Mouse (Mus musculus): Measurements from ENCODE around the gene Olfr750. TPM values are rescaled to one million over a fixed set of nuclear protein-coding genes. Genes with fewer than 3 reads are reported as not detected.

Gene Olfr750
- polyA plus RNA-seq, 1 experiment from 2014 or later = not detected

GRCm38 (mm10) chr14:51050063-51050462 is 24.2 kb downstream of the Olfr750 start, which contains the start of gene Rnase11:
Gene Rnase11 (minus strand): TSS chr14:51050163.
- 86% methylated on average over 2 of the region's 2 CpGs for WGBS
- Histone ChIP-seq H3K4me2 (ENCODE audit: low read depth, low read length) (no peak within 1 kb of the TSS), H3K4me1 (ENCODE audit: control insufficient read depth, insufficient read depth, low read length) (0 out of 2 replicates have a peak, but pooled peaks cover 4% of the 10 kb centered on the region), H3K4me3 (replicated peaks; ENCODE audit: low read length) (no peak within 1 kb of the TSS), H3K27me3 (ENCODE audit: control insufficient read depth, insufficient read depth, low read length) (no peaks in the 10 kb centered on the region), H3K36me3 (ENCODE audit: control insufficient read depth, insufficient read depth, low read length) (no peaks in the 10 kb centered on the region), H3K9me3 (replicated peaks; ENCODE audit: control insufficient read depth, low read length) (no peaks in the 10 kb centered on the region), H3K27ac (ENCODE audit: low read length) (no peak within 1 kb of the TSS), H3K9ac (ENCODE audit: low read length) (no peak within 1 kb of the TSS)
- no peak for ATAC-seq (ENCODE audit: insufficient read depth, low FRiP score)

- no peak overlapping the region for H3K27ac ChIP-seq (ENCODE audit: low read length)
- no peaks in the 10 kb centered on the region for H3K9me3 ChIP-seq (replicated peaks; ENCODE audit: control insufficient read depth, low read length)
- H3K4me2 ChIP-seq (ENCODE audit: low read depth, low read length) = no peak overlapping the region
- no peaks in the 10 kb centered on the region for H3K36me3 ChIP-seq (ENCODE audit: control insufficient read depth, insufficient read depth, low read length)
- WGBS = 15% methylated on average over 5 of the region's 5 CpGs
- H3K4me3 ChIP-seq (replicated peaks; ENCODE audit: low read length) = no peak overlapping the region
- no peaks in the 10 kb centered on the region for H3K27me3 ChIP-seq (ENCODE audit: control insufficient read depth, insufficient read depth, low read length)
- H3K9ac ChIP-seq (ENCODE audit: low read length) = no peak overlapping the region
- H3K4me1 ChIP-seq (ENCODE audit: control insufficient read depth, insufficient read depth, low read length) = no peaks in the 10 kb centered on the region
- no peak for ATAC-seq (ENCODE audit: insufficient read depth, low FRiP score)
Observed at GRCm38 (mm10) chr14:51047846-51048245, 26.4 kb downstream of the Olfr750 start.

GRCm38 (mm10) chr14:51041769-51042168 is 32.5 kb downstream of the Olfr750 start, which contains the start of gene Rnase9:
Gene Rnase9 (minus strand): TSS chr14:51041869.
- WGBS = 81% methylated on average over 6 of the region's 6 CpGs
- Histone ChIP-seq H3K27me3 (ENCODE audit: control insufficient read depth, insufficient read depth, low read length) (no peaks in the 10 kb centered on the region), H3K4me3 (replicated peaks; ENCODE audit: low read length) (no peak within 1 kb of the TSS), H3K4me2 (ENCODE audit: low read depth, low read length) (no peak within 1 kb of the TSS), H3K9me3 (replicated peaks; ENCODE audit: control insufficient read depth, low read length) (no peaks in the 10 kb centered on the region), H3K9ac (ENCODE audit: low read length) (no peak within 1 kb of the TSS), H3K27ac (ENCODE audit: low read length) (no peak within 1 kb of the TSS), H3K4me1 (ENCODE audit: control insufficient read depth, insufficient read depth, low read length) (no peaks in the 10 kb centered on the region), H3K36me3 (ENCODE audit: control insufficient read depth, insufficient read depth, low read length) (no peaks in the 10 kb centered on the region)
- ATAC-seq (ENCODE audit: insufficient read depth, low FRiP score) = no peak

- Histone ChIP-seq H3K27ac (ENCODE audit: low read length) (no peak overlapping the region), H3K27me3 (ENCODE audit: control insufficient read depth, insufficient read depth, low read length) (no peaks in the 10 kb centered on the region), H3K9me3 (replicated peaks; ENCODE audit: control insufficient read depth, low read length) (no peaks in the 10 kb centered on the region), H3K4me2 (ENCODE audit: low read depth, low read length) (no peak overlapping the region), H3K4me3 (replicated peaks; ENCODE audit: low read length) (no peak overlapping the region), H3K4me1 (ENCODE audit: control insufficient read depth, insufficient read depth, low read length) (no peaks in the 10 kb centered on the region), H3K9ac (ENCODE audit: low read length) (no peak overlapping the region), H3K36me3 (ENCODE audit: control insufficient read depth, insufficient read depth, low read length) (no peaks in the 10 kb centered on the region)
- 82% methylated on average over 4 of the region's 4 CpGs for WGBS
- no peak for ATAC-seq (ENCODE audit: insufficient read depth, low FRiP score)
Observed at GRCm38 (mm10) chr14:51036214-51036613, 38.0 kb downstream of the Olfr750 start.

GRCm38 (mm10) chr14:51035206-51035605 is 39.0 kb downstream of the Olfr750 start:
- WGBS = 56% methylated on average over 1 of the region's 1 CpGs
- Histone ChIP-seq H3K9ac (ENCODE audit: low read length) (no peak overlapping the region), H3K36me3 (ENCODE audit: control insufficient read depth, insufficient read depth, low read length) (no peaks in the 10 kb centered on the region), H3K4me3 (replicated peaks; ENCODE audit: low read length) (no peak overlapping the region), H3K9me3 (replicated peaks; ENCODE audit: control insufficient read depth, low read length) (no peaks in the 10 kb centered on the region), H3K4me1 (ENCODE audit: control insufficient read depth, insufficient read depth, low read length) (no peaks in the 10 kb centered on the region), H3K27me3 (ENCODE audit: control insufficient read depth, insufficient read depth, low read length) (no peaks in the 10 kb centered on the region), H3K27ac (ENCODE audit: low read length) (no peak overlapping the region), H3K4me2 (ENCODE audit: low read depth, low read length) (no peak overlapping the region)
- no peak for ATAC-seq (ENCODE audit: insufficient read depth, low FRiP score)

GRCm38 (mm10) chr14:51027387-51028155 is 46.7 kb downstream of the Olfr750 start:
- H3K36me3 ChIP-seq (ENCODE audit: control insufficient read depth, insufficient read depth, low read length) = no peaks in the 10 kb centered on the region
- H3K27me3 ChIP-seq (ENCODE audit: control insufficient read depth, insufficient read depth, low read length) = no peaks in the 10 kb centered on the region
- no peaks in the 10 kb centered on the region for H3K9me3 ChIP-seq (replicated peaks; ENCODE audit: control insufficient read depth, low read length)
- 55% methylated on average over 3 of the region's 3 CpGs for WGBS
- no peak overlapping the region for H3K4me3 ChIP-seq (replicated peaks; ENCODE audit: low read length)
- H3K9ac ChIP-seq (ENCODE audit: low read length) = no peak overlapping the region
- no peaks in the 10 kb centered on the region for H3K4me1 ChIP-seq (ENCODE audit: control insufficient read depth, insufficient read depth, low read length)
- no peak for ATAC-seq (ENCODE audit: insufficient read depth, low FRiP score)
- H3K4me2 ChIP-seq (ENCODE audit: low read depth, low read length) = no peak overlapping the region
- H3K27ac ChIP-seq (ENCODE audit: low read length) = no peak overlapping the region

- ATAC-seq (ENCODE audit: insufficient read depth, low FRiP score) = no peak
- H3K9ac ChIP-seq (ENCODE audit: low read length) = no peak overlapping the region
- H3K4me3 ChIP-seq (replicated peaks; ENCODE audit: low read length) = no peak overlapping the region
- H3K36me3 ChIP-seq (ENCODE audit: control insufficient read depth, insufficient read depth, low read length) = no peaks in the 10 kb centered on the region
- H3K27ac ChIP-seq (ENCODE audit: low read length) = no peak overlapping the region
- WGBS = 37% methylated on average over 5 of the region's 5 CpGs
- H3K27me3 ChIP-seq (ENCODE audit: control insufficient read depth, insufficient read depth, low read length) = no peaks in the 10 kb centered on the region
- H3K9me3 ChIP-seq (replicated peaks; ENCODE audit: control insufficient read depth, low read length) = no peaks in the 10 kb centered on the region
- H3K4me1 ChIP-seq (ENCODE audit: control insufficient read depth, insufficient read depth, low read length) = no peaks in the 10 kb centered on the region
- no peak overlapping the region for H3K4me2 ChIP-seq (ENCODE audit: low read depth, low read length)
Observed at GRCm38 (mm10) chr14:51026391-51027133, 47.7 kb downstream of the Olfr750 start.

- no peak for ATAC-seq (ENCODE audit: insufficient read depth, low FRiP score)
- H3K27ac ChIP-seq (ENCODE audit: low read length) = no peak overlapping the region
- H3K36me3 ChIP-seq (ENCODE audit: control insufficient read depth, insufficient read depth, low read length) = no peaks in the 10 kb centered on the region
- no peaks in the 10 kb centered on the region for H3K27me3 ChIP-seq (ENCODE audit: control insufficient read depth, insufficient read depth, low read length)
- 89% methylated on average over 1 of the region's 1 CpGs for WGBS
- H3K9ac ChIP-seq (ENCODE audit: low read length) = no peak overlapping the region
- H3K4me2 ChIP-seq (ENCODE audit: low read depth, low read length) = no peak overlapping the region
- H3K4me1 ChIP-seq (ENCODE audit: control insufficient read depth, insufficient read depth, low read length) = no peaks in the 10 kb centered on the region
- H3K9me3 ChIP-seq (replicated peaks; ENCODE audit: control insufficient read depth, low read length) = 0 out of 2 replicates have a peak, but pooled peaks cover 4% of the 10 kb centered on the region
- no peak overlapping the region for H3K4me3 ChIP-seq (replicated peaks; ENCODE audit: low read length)
Observed at GRCm38 (mm10) chr14:51024820-51025219, 49.4 kb downstream of the Olfr750 start.

GRCm38 (mm10) chr14:51023457-51023856 is 50.8 kb downstream of the Olfr750 start:
- Histone ChIP-seq H3K27me3 (ENCODE audit: control insufficient read depth, insufficient read depth, low read length) (no peaks in the 10 kb centered on the region), H3K9ac (ENCODE audit: low read length) (no peak overlapping the region), H3K36me3 (ENCODE audit: control insufficient read depth, insufficient read depth, low read length) (no peaks in the 10 kb centered on the region), H3K9me3 (replicated peaks; ENCODE audit: control insufficient read depth, low read length) (0 out of 2 replicates have a peak, but pooled peaks cover 4% of the 10 kb centered on the region), H3K4me3 (replicated peaks; ENCODE audit: low read length) (no peak overlapping the region), H3K4me2 (ENCODE audit: low read depth, low read length) (no peak overlapping the region), H3K27ac (ENCODE audit: low read length) (no peak overlapping the region), H3K4me1 (ENCODE audit: control insufficient read depth, insufficient read depth, low read length) (no peaks in the 10 kb centered on the region)
- 75% methylated on average over 4 of the region's 4 CpGs for WGBS
- ATAC-seq (ENCODE audit: insufficient read depth, low FRiP score) = no peak

All from stomach, embryonic 16.5 days (tissue).